Mouse (Mus musculus) kidney, postnatal 0 days (tissue): ENCODE data around the gene E330009J07Rik. TPM values are rescaled to one million over a fixed set of nuclear protein-coding genes. Genes with fewer than 3 reads are reported as not detected.

ENCODE experiments used
- ATAC-seq: fragments of 200-750 bp; cut with Nextera tagmentation; replicated peaks from 2 replicates; pipeline ENCODE4 v1.8.0; 2017; ENCODE audit warnings: low read depth, moderate number of reproducible peaks, moderate TSS enrichment, moderate library complexity; ENCODE audit not compliant: low FRiP score
- DNase-seq: peaks from one replicate; pipeline ENCODE4 v3.0.0-alpha.2; 2016; ENCODE audit warnings: low spot score
- H3K27ac ChIP-seq: fragments of 300-500 bp; sonication (generic); 2 replicates; pipeline ENCODE4 v1.5.1; 2014; ENCODE audit warnings: mild to moderate bottlenecking
- H3K27me3 ChIP-seq: fragments of 300-500 bp; sonication (generic); 2 replicates; pipeline ENCODE4 v1.6.1; 2014; ENCODE audit warnings: low read length, mixed read lengths; ENCODE audit not compliant: insufficient read depth
- H3K36me3 ChIP-seq: fragments of 300-500 bp; sonication (generic); 2 replicates; pipeline ENCODE4 v1.6.1; 2014; ENCODE audit warnings: low read length, mixed read lengths; ENCODE audit not compliant: insufficient read depth
- H3K4me1 ChIP-seq: fragments of 300-500 bp; sonication (generic); replicated peaks from 2 replicates; pipeline ENCODE4 v1.6.1; 2014; ENCODE audit warnings: antibody characterized with exemption, low read length, mixed read lengths; ENCODE audit not compliant: insufficient read depth
- H3K4me2 ChIP-seq: fragments of 300-500 bp; sonication (generic); 2 replicates; pipeline ENCODE4 v1.6.1; 2014; ENCODE audit warnings: mild to moderate bottlenecking, low read length, moderate library complexity, mixed read lengths
- H3K4me3 ChIP-seq: fragments of 300-500 bp; sonication (generic); replicated peaks from 2 replicates; pipeline ENCODE4 v1.5.1; 2014; ENCODE audit warnings: low read depth, low read length
- H3K9ac ChIP-seq: fragments of 300-500 bp; sonication (generic); 2 replicates; pipeline ENCODE4 v1.6.1; 2014; ENCODE audit warnings: low read depth, low read length
- H3K9me3 ChIP-seq: fragments of 300-500 bp; sonication (generic); replicated peaks from 2 replicates; pipeline ENCODE4 v1.6.1; 2016; ENCODE audit warnings: low read length, inconsistent platforms, mixed read lengths
- CTCF ChIP-seq: IDR thresholded peaks from 2 replicates; pipeline ENCODE4 v1.5.1; 2016; ENCODE audit warnings: antibody characterized with exemption, low read depth, mild to moderate bottlenecking, moderate library complexity
- WGBS: fragments of 180-500 bp; shearing (Covaris S2); extraction: QIAGEN DNeasy Blood & Tissue Kit; methylation state at CpG from one replicate; pipeline ENCODE4 v1.1.7; 2014; 5-methylcytosine and 5-hydroxymethylcytosine counted together
- polyA plus RNA-seq: library from polyadenylated mRNA; unstranded; fragments of >200 nt; fragmentation: Nextera tagmentation; extraction: Ambion mirVana; gene quantifications from 2 replicates; pipeline ENCODE4 v1.2.1, GENCODE M21; 2015

E330009J07Rik gene
- polyA plus RNA-seq, 1 experiment from 2014 or later = 6.9 TPM

GRCm38 (mm10) chr6:40465710-40466109, 29.8 kb upstream of the E330009J07Rik start:
- H3K9me3 ChIP-seq = no peaks in the 10 kb centered on the region
- H3K36me3 ChIP-seq = no peaks in the 10 kb centered on the region
- no peak overlapping the region for H3K9ac ChIP-seq
- peak; percentile 15 for DNase-seq
- no peak overlapping the region for H3K4me2 ChIP-seq
- no peak overlapping the region for H3K27ac ChIP-seq
- H3K4me1 ChIP-seq = no peaks in the 10 kb centered on the region
- no peak for ATAC-seq
- H3K4me3 ChIP-seq = no peak overlapping the region
- TF ChIP-seq CTCF = peak; percentile 58
- H3K27me3 ChIP-seq = no peaks in the 10 kb centered on the region
- 58% methylated on average over 6 of the region's 6 CpGs for WGBS

GRCm38 (mm10) chr6:40454436-40455041, 18.6 kb upstream of the E330009J07Rik start:
- H3K9me3 ChIP-seq = no peaks in the 10 kb centered on the region
- 19% methylated on average over 7 of the region's 7 CpGs for WGBS
- H3K27ac ChIP-seq = no peak overlapping the region
- no peak overlapping the region for H3K4me2 ChIP-seq
- no peaks in the 10 kb centered on the region for H3K4me1 ChIP-seq
- DNase-seq = peak; percentile 60
- H3K4me3 ChIP-seq = no peak overlapping the region
- no peak for ATAC-seq
- no peak overlapping the region for H3K9ac ChIP-seq
- H3K27me3 ChIP-seq = no peaks in the 10 kb centered on the region
- H3K36me3 ChIP-seq = no peaks in the 10 kb centered on the region
- peak; percentile 71 for TF ChIP-seq CTCF

GRCm38 (mm10) chr6:40448626-40449025, 12.7 kb upstream of the E330009J07Rik start:
- Histone ChIP-seq H3K4me3 (no peak overlapping the region), H3K4me1 (no peaks in the 10 kb centered on the region), H3K27ac (no peak overlapping the region), H3K36me3 (no peaks in the 10 kb centered on the region), H3K9ac (no peak overlapping the region), H3K9me3 (no peaks in the 10 kb centered on the region), H3K4me2 (no peak overlapping the region), H3K27me3 (no peaks in the 10 kb centered on the region)
- DNase-seq = no peak
- ATAC-seq = no peak
- no peak for TF ChIP-seq CTCF

GRCm38 (mm10) chr6:40443281-40443928, 7.5 kb upstream of the E330009J07Rik start:
- no peak for TF ChIP-seq CTCF

GRCm38 (mm10) chr6:40441755-40442154, 5.8 kb upstream of the E330009J07Rik start:
- Histone ChIP-seq H3K36me3 (no peaks in the 10 kb centered on the region), H3K9ac (no peak overlapping the region), H3K27me3 (no peaks in the 10 kb centered on the region), H3K4me1 (no peaks in the 10 kb centered on the region), H3K4me3 (no peak overlapping the region), H3K4me2 (no peak overlapping the region), H3K9me3 (no peaks in the 10 kb centered on the region), H3K27ac (no peak overlapping the region)
- TF ChIP-seq CTCF = no peak; the same call in 1 of the 2 replicates
- WGBS = 32% methylated on average over 3 of the region's 3 CpGs
- no peak for ATAC-seq
- no peak for DNase-seq

More at GRCm38 (mm10) chr6:40443281-40443928, 7.5 kb upstream of the E330009J07Rik start:
- no peak for ATAC-seq
- H3K4me2 ChIP-seq = no peak overlapping the region
- H3K4me3 ChIP-seq = no peak overlapping the region
- DNase-seq = no peak
- WGBS = 25% methylated on average over 10 of the region's 10 CpGs
- H3K9ac ChIP-seq = no peak overlapping the region
- no peak overlapping the region for H3K27ac ChIP-seq
- no peaks in the 10 kb centered on the region for H3K27me3 ChIP-seq
- H3K36me3 ChIP-seq = no peaks in the 10 kb centered on the region
- no peaks in the 10 kb centered on the region for H3K4me1 ChIP-seq
- no peaks in the 10 kb centered on the region for H3K9me3 ChIP-seq

GRCm38 (mm10) chr6:40441276-40441675, 5.3 kb upstream of the E330009J07Rik start:
- Histone ChIP-seq H3K9me3 (no peaks in the 10 kb centered on the region), H3K4me1 (no peaks in the 10 kb centered on the region), H3K27ac (no peak overlapping the region), H3K4me2 (no peak overlapping the region), H3K36me3 (no peaks in the 10 kb centered on the region), H3K4me3 (no peak overlapping the region), H3K9ac (no peak overlapping the region), H3K27me3 (no peaks in the 10 kb centered on the region)
- no peak for DNase-seq
- no peak for ATAC-seq
- no peak for TF ChIP-seq CTCF
- WGBS = 75% methylated on average over 3 of the region's 3 CpGs
